Mouse (Mus musculus) embryonic fibroblast, embryonic 13.5 days (primary cell): ENCODE data around the gene Ubn1.

Experiments used
- CTCF ChIP-seq: IDR thresholded peaks from 2 replicates; pipeline ENCODE4 v1.5.1; 2011; ENCODE audit warnings: mild to moderate bottlenecking, control low read depth, low read length, moderate library complexity, borderline replicate concordance; ENCODE audit not compliant: insufficient read depth
- POLR2A ChIP-seq: IDR thresholded peaks from 2 replicates; pipeline ENCODE4 v1.6.1; 2011; ENCODE audit warnings: low read depth, mild to moderate bottlenecking, control low read depth, low read length, moderate library complexity

- TF ChIP-seq CTCF (no peak), POLR2A (no peak)
These were observed 46.6 kb downstream of the Ubn1 start for GRCm38 (mm10) chr16:5096504-5096903.
